Comparison of ENCODE assay signal across 10 mouse cellular contexts in genomic region chr17:48095718-48096121, GRCm38 (mm10). TPM values are rescaled to one million over a fixed set of nuclear protein-coding genes. Genes with fewer than 3 reads are reported as not detected.
DNase-seq lines count a peak whose midpoint lies in the region; ATAC-seq and TF ChIP-seq lines count a peak whose summit lies in the region.
"Had no signal": no experiment of that assay in that cellular context is flagged by ENCODE, and none has a peak within 500 bp of the region (broad histone marks: within the 10 kb centered on the region; RNA-seq: fewer than 3 reads in every experiment).

No protein-coding gene starts in this region.

- H3K27ac ChIP-seq in kidney, adult 2 months (ENCODE audit: insufficient read depth, low read depth, low read length), result no peak overlapping the region
- H3K27ac ChIP-seq in embryonic facial prominence, embryonic 13.5 days, result no peak overlapping the region
- no peak overlapping the region for H3K27ac ChIP-seq in neural tube, embryonic 14.5 days (ENCODE audit: low read depth, low read length)

- no peak overlapping the region for H3K4me3 ChIP-seq in kidney, adult 2 months (ENCODE audit: insufficient read depth, low read depth, low read length)
- H3K4me3 ChIP-seq in embryonic facial prominence, embryonic 13.5 days, result peak overlapping the region; percentile 16; the same call in 1 of the 2 replicates
- peak overlapping the region; percentile 7; the same call in 1 of the 2 replicates for H3K4me3 ChIP-seq in neural tube, embryonic 14.5 days (ENCODE audit: low read depth, low read length)
- H3K4me3 ChIP-seq: myocyte had no signal

- no peaks in the 10 kb centered on the region for H3K36me3 ChIP-seq in kidney, adult 2 months (ENCODE audit: control insufficient read depth, insufficient read depth, low read length)
- no peaks in the 10 kb centered on the region for H3K36me3 ChIP-seq in embryonic facial prominence, embryonic 13.5 days
- no peaks in the 10 kb centered on the region for H3K36me3 ChIP-seq in neural tube, embryonic 14.5 days (ENCODE audit: control insufficient read depth, insufficient read depth, low read length)

- peaks cover 10% of the 10 kb centered on the region; the same call in 1 of the 2 replicates for H3K27me3 ChIP-seq in kidney, adult 2 months (replicated peaks; ENCODE audit: control insufficient read depth, insufficient read depth, low read length)
- peaks cover 70% of the 10 kb centered on the region for H3K27me3 ChIP-seq in embryonic facial prominence, embryonic 13.5 days
- H3K27me3 ChIP-seq in neural tube, embryonic 14.5 days (ENCODE audit: control insufficient read depth, insufficient read depth, low read length), result peaks cover 44% of the 10 kb centered on the region

- DNase-seq in kidney, postnatal 4 days, result peak; percentile 32 to 46
- no peak for DNase-seq in kidney, adult 2 months
- DNase-seq in induced T-regulatory cell, adult 2 months (ENCODE audit: low read depth), result peak; percentile 21
- no peak for DNase-seq in spleen, adult 12 weeks (ENCODE audit: low spot score)
- no peak for DNase-seq in cerebellum, adult 18-20 months
- no peak for DNase-seq in layer of hippocampus, postnatal 10 days (ENCODE audit: low spot score in 2 of 2)

- peaks cover 3% of the 10 kb centered on the region; the same call in 1 of the 2 replicates for H3K4me1 ChIP-seq in kidney, adult 2 months (ENCODE audit: control insufficient read depth, insufficient read depth, low read length)
- H3K4me1 ChIP-seq in embryonic facial prominence, embryonic 13.5 days, result peaks cover 58% of the 10 kb centered on the region
- H3K4me1 ChIP-seq in neural tube, embryonic 14.5 days (ENCODE audit: control insufficient read depth, insufficient read depth, low read length), result peaks cover 24% of the 10 kb centered on the region; the same call in 1 of the 2 replicates

- no peak for TF ChIP-seq CTCF in kidney, adult 2 months (conservative IDR thresholded peaks at IDR 0.05; ENCODE audit: insufficient read depth, insufficient read length, low read depth, low read length)

- no peak for ATAC-seq in embryonic facial prominence, embryonic 13.5 days (ENCODE audit: insufficient number of reproducible peaks, insufficient read depth, low FRiP score, low TSS enrichment, low read depth)
- no peak for ATAC-seq in neural tube, embryonic 14.5 days (ENCODE audit: low read depth)

- H3K4me2 ChIP-seq in embryonic facial prominence, embryonic 13.5 days, result peak overlapping the region; percentile 40
- peak overlapping the region; percentile 35; the same call in 1 of the 2 replicates for H3K4me2 ChIP-seq in neural tube, embryonic 14.5 days (ENCODE audit: low read depth, low read length)

- 6% methylated on average over 26 of the region's 26 CpGs for WGBS in kidney, adult 2 months
- under 1% methylated on average over 26 of the region's 26 CpGs for WGBS in embryonic facial prominence, embryonic 13.5 days
- under 1% methylated on average over 26 of the region's 26 CpGs for WGBS in neural tube, embryonic 14.5 days

- no peak overlapping the region for H3K9ac ChIP-seq in embryonic facial prominence, embryonic 13.5 days
- no peak overlapping the region for H3K9ac ChIP-seq in neural tube, embryonic 14.5 days (replicated peaks; ENCODE audit: low read depth, low read length)

- H3K9me3 ChIP-seq in embryonic facial prominence, embryonic 13.5 days, result no peaks in the 10 kb centered on the region
- H3K9me3 ChIP-seq in neural tube, embryonic 14.5 days (ENCODE audit: control insufficient read depth, low read length), result no peaks in the 10 kb centered on the region

- TF ChIP-seq POLR2A in kidney, adult 2 months (IDR thresholded peaks at IDR 0.05; ENCODE audit: low read depth, low read length), result no peak

RNA-seq across cellular contexts. Expression of gene 1700067P10Rik, which starts 6.6 kb away (rescaled TPM):
- polyA plus RNA-seq in kidney, adult 2 months (2012; rRNA removed), result not detected in 2 replicates
- not detected in 2 replicates for polyA plus RNA-seq in embryonic facial prominence, embryonic 13.5 days (2015; fragmentation: Nextera tagmentation; extraction: Ambion mirVana)
- polyA plus RNA-seq in neural tube, embryonic 14.5 days (2014; fragmentation: Nextera tagmentation; extraction: Ambion mirVana), result not detected in 2 replicates
- not detected for total RNA-seq in layer of hippocampus, postnatal 10 days (2021)
- polyA plus RNA-seq: myocyte had no signal

RNA-seq across cellular contexts. Expression of gene 9830107B12Rik, which starts 50.3 kb away (rescaled TPM):
- polyA plus RNA-seq in kidney, adult 2 months (2012; rRNA removed), result not detected in 2 replicates
- not detected in 2 replicates for polyA plus RNA-seq in embryonic facial prominence, embryonic 13.5 days (2015; fragmentation: Nextera tagmentation; extraction: Ambion mirVana)
- not detected in 2 replicates for polyA plus RNA-seq in neural tube, embryonic 14.5 days (2014; fragmentation: Nextera tagmentation; extraction: Ambion mirVana)
- total RNA-seq in layer of hippocampus, postnatal 10 days (2021), result not detected
- polyA plus RNA-seq: gonadal fat pad, adult 2 months; myocyte had no signal

RNA-seq across cellular contexts. Expression of gene 1700122O11Rik, which starts 57.6 kb away (rescaled TPM):
- polyA plus RNA-seq in kidney, adult 2 months (2012; rRNA removed), result not detected in 2 replicates
- not detected in 2 replicates for polyA plus RNA-seq in embryonic facial prominence, embryonic 13.5 days (2015; fragmentation: Nextera tagmentation; extraction: Ambion mirVana)
- not detected in 2 replicates for polyA plus RNA-seq in neural tube, embryonic 14.5 days (2014; fragmentation: Nextera tagmentation; extraction: Ambion mirVana)
- not detected for total RNA-seq in layer of hippocampus, postnatal 10 days (2021)
- polyA plus RNA-seq: gonadal fat pad, adult 2 months; myocyte had no signal

Comparison
In these comparisons a context has a peak if more than half of its experiments do, and no peak if none do; other contexts are left out.
1. DNase-seq: peak in kidney, postnatal 4 days (2 of 2) and induced T-regulatory cell, adult 2 months (single experiment); none in kidney, adult 2 months (single experiment), spleen, adult 12 weeks (single experiment), cerebellum, adult 18-20 months (0 of 2) and layer of hippocampus, postnatal 10 days (0 of 2).